Mouse (Mus musculus) kidney, adult 9 months (tissue): Measurements from ENCODE around the gene Rpl7a.

ENCODE experiments used
- DNase-seq: peaks from one replicate; pipeline ENCODE4 v3.0.0; 2022

Rpl7a gene

DNA sequence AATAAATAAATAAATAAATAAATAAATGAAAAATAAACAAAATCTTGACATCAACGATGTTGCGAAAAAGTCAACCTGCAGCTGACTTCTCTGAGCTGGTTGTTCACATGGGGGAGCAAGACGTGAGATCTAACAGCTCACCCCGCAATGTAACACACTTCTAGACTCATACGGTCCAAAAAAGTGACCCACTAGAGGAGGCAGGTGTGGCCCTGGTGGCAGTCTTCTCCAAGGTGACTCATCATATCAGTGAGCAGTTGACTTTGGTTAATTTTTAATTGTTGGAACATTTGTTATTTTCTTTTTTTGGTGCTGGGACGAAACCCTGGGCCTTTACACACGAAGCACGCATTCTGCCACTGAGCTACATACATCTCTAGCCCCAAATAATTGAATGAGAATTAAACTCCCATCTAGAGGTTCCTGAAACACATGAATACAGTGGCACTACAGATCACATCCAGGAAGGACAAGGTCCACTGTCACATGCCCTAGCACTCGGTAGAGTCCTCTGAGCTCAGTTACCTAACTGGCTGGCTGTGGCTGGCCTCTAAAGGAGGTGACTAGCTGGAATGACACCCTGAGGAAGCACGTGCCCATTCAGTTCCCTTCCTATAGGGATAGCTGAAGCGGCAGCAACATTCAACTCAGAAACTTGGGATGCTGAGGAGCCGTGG, 46.4 kb downstream of the Rpl7a start:
- DNase-seq = peak; percentile 40

- peak; percentile 33 for DNase-seq
Measured at GRCm38 (mm10) chr2:26957488-26957859, 46.9 kb downstream of the Rpl7a start.

DNA sequence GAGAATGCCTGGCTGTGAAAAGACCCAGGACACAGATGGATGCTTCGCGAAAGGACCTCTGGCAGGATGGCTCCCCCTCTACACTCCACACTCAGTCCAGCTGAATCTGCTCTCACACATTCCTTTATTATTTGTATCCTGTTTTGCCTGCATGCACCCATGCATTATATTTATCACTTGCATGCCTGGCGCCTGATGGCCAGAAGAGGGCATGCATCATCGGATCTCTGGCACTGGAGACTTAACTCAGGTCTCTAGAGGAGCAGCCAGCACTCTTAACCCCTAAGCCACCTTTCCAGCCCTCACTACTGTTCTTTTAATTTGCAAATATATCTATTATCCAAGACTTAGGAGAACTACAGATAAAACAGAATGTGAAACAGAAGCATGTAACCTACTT, 50.2 kb downstream of the Rpl7a start:
- DNase-seq = peak; percentile 43
